Mouse (Mus musculus): ENCODE data around the gene Tsc22d2. TPM values are rescaled to one million over a fixed set of nuclear protein-coding genes. Genes with fewer than 3 reads are reported as not detected.

The Tsc22d2 gene
- 17.5 and 19.3 TPM in 2 replicates for polyA plus RNA-seq (2016; fragmentation: Nextera tagmentation; extraction: Ambion mirVana)

DNA sequence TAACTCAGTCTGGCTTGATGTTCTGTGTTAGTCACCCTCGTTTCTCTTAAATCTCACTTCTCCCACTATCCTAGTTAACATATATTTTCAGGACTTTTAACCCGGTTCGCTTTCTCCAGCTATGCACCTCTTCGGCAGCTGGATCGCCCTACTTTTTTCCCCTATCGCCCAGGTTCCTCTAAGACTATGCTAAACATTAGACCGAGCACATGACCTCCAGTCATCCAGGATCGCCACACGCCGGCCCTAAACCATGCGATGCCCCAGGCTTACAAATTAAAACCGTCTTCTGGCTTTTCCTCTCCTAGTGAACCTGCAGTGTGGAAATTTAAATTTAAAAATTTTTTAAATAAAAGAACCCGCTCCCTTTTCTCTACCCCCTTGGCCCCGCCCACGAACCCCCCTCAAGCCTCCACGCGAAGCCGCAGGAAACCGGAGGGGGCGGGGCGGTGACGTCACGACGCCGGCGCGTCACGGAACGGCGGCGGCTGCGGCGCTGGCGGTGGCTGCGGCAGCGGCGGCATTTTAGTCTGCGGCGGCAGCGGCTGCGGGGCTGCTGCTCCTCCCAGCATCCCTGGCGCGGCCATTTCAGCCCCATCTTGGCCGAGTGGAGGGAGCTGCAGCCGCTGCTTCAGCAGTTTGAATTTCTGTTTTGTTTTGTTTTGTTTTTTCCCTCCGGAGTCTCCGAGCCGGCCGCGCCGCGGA, at the start of gene Tsc22d2:
TSS of gene Tsc22d2 (plus strand) at position 482 of the 705 bp plus-strand sequence.
- WGBS = 1% methylated on average over 45 of the region's 52 CpGs
- Histone ChIP-seq H3K27me3 (no peaks in the 10 kb centered on the region), H3K4me3 (peak within 1 kb of the TSS; percentile 89), H3K36me3 (0 out of 2 replicates have a peak, but pooled peaks cover 4% of the 10 kb centered on the region), H3K9me3 (no peaks in the 10 kb centered on the region), H3K27ac (peak within 1 kb of the TSS; percentile 100), H3K9ac (peak within 1 kb of the TSS; percentile 98), H3K4me1 (no peaks in the 10 kb centered on the region), H3K4me2 (replicated peaks) (peak within 1 kb of the TSS; percentile 98)
- ATAC-seq (ENCODE audit: insufficient number of reproducible peaks, insufficient read depth, low FRiP score, low TSS enrichment) = peak; percentile 69

DNA sequence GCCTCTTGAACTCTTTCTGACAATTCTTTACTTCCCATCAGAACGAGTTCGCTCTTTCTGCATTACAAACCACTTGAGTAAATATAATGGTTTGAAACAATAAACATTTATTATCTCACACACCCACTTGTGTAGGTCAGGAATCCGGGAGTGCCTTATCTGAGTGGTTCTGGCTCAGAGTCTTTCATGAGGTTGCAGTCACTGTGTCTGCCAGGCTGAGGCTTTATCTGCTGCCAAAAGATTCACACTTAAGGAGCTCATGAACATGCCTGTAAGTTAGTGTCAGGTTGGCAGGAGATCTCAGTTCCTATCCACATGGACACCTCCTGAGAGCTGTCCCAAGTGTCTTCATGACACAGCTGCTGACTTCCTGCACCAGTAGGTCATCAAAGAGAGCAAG, 47.8 kb upstream of the Tsc22d2 start:
- Histone ChIP-seq H3K4me1 (peaks cover 3% of the 10 kb centered on the region), H3K4me3 (no peak overlapping the region), H3K4me2 (replicated peaks) (no peak overlapping the region), H3K27me3 (no peaks in the 10 kb centered on the region), H3K27ac (no peak overlapping the region), H3K9me3 (no peaks in the 10 kb centered on the region), H3K36me3 (no peaks in the 10 kb centered on the region), H3K9ac (no peak overlapping the region)
- ATAC-seq (ENCODE audit: insufficient number of reproducible peaks, insufficient read depth, low FRiP score, low TSS enrichment) = no peak
- WGBS = 84% methylated on average over 3 of the region's 3 CpGs

DNA sequence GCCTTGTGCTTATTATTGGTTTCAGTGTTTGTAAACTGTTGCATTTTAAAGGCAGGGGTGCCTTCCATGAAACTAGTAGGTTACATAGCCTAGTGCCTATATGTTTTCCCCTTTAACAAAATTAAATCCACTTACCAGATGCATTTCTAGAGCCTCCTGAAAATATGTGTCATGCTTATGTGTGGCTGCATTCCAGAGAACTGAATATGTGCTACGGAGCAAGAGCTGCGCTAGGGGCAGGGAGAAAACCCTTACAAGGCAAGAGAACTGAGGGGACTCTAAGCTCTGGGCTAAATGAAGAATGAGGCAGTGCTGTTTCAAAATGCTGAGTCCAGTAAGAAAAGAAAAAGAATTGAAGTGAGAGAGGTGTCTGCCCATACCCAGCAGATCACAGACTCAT, 43.7 kb upstream of the Tsc22d2 start:
- Histone ChIP-seq H3K27ac (no peak overlapping the region), H3K4me1 (peaks cover 9% of the 10 kb centered on the region), H3K36me3 (no peaks in the 10 kb centered on the region), H3K4me3 (no peak overlapping the region), H3K9ac (no peak overlapping the region), H3K27me3 (no peaks in the 10 kb centered on the region), H3K4me2 (replicated peaks) (no peak overlapping the region), H3K9me3 (no peaks in the 10 kb centered on the region)
- ATAC-seq (ENCODE audit: insufficient number of reproducible peaks, insufficient read depth, low FRiP score, low TSS enrichment) = no peak
- 85% methylated on average over 2 of the region's 2 CpGs for WGBS

DNA sequence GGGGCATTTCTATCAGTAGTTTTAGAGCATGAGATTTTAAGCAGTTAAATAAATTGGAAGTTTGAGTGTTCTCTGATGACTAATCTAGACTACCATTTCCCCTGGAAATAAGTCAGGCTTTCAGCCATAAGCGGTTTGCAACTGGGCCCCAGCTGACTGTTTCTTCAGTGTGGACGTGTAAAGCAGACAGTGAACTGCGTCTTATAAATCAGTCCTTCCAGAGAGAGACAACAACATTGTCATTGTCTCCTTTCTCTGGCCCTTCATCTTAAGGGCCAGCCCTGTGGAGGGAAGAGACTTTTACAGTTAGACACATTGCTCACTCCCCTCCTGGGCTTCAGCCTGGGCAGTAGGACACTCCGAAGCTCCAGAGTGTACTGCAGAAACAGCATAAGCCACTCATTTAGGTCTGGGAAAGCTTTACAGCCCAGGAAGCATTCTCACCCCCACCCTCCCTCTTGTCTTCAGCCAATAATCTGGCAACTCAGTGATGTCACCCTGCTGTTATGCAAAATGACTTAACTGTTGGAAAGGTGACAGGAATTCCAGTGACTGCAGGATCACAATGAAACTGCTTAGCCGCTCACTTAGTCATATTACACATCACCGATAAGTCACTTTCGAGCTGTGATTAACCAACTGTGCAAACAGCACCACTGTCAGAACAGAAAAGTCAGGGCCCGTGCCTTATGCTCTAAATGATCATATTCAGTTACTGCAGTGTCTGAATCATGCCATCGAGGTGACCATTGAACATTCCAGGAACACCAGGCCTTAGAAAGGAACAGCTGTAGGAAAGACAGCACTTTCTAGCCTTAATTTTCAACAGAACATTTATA, 42.2 kb upstream of the Tsc22d2 start:
- H3K4me3 ChIP-seq = no peak overlapping the region
- H3K4me2 ChIP-seq (replicated peaks) = peak overlapping the region; percentile 40
- peak; percentile 77; the same call in 1 of the 2 replicates for ATAC-seq (ENCODE audit: insufficient number of reproducible peaks, insufficient read depth, low FRiP score, low TSS enrichment)
- H3K36me3 ChIP-seq = no peaks in the 10 kb centered on the region
- H3K27ac ChIP-seq = no peak overlapping the region
- 10% methylated on average over 9 of the region's 9 CpGs for WGBS
- H3K27me3 ChIP-seq = no peaks in the 10 kb centered on the region
- H3K9ac ChIP-seq = no peak overlapping the region
- H3K9me3 ChIP-seq = no peaks in the 10 kb centered on the region
- peaks cover 9% of the 10 kb centered on the region for H3K4me1 ChIP-seq

- Histone ChIP-seq H3K27me3 (no peaks in the 10 kb centered on the region), H3K9me3 (no peaks in the 10 kb centered on the region), H3K4me1 (peaks cover 9% of the 10 kb centered on the region), H3K36me3 (no peaks in the 10 kb centered on the region), H3K4me2 (replicated peaks) (peak overlapping the region; percentile 40), H3K4me3 (no peak overlapping the region), H3K9ac (no peak overlapping the region), H3K27ac (no peak overlapping the region)
- 6% methylated on average over 5 of the region's 5 CpGs for WGBS
- no peak for ATAC-seq (ENCODE audit: insufficient number of reproducible peaks, insufficient read depth, low FRiP score, low TSS enrichment)
These were observed 41.7 kb upstream of the Tsc22d2 start for GRCm38 (mm10) chr3:58372905-58373208.

DNA sequence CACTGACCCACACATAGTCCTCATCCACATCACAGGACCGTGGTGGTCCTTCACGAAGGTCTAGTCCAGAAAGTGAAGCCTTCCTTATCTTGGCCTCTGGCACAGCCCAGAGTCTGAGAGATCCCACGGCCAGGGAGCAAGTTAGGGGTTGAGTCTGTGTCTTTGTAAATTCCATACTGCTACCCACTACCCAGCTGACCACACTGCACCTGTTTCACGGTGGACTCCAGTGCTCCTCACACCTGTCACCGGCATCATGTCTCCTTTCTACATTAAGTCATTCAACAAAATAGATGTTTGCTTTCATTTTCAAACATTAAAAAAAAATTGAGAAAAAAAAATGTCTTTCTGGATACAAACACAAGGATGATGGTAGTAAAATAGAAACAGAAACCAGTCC, 40.2 kb upstream of the Tsc22d2 start:
- ATAC-seq (ENCODE audit: insufficient number of reproducible peaks, insufficient read depth, low FRiP score, low TSS enrichment) = no peak
- Histone ChIP-seq H3K4me1 (peaks cover 9% of the 10 kb centered on the region), H3K36me3 (no peaks in the 10 kb centered on the region), H3K27ac (no peak overlapping the region), H3K4me3 (no peak overlapping the region), H3K9ac (no peak overlapping the region), H3K4me2 (replicated peaks) (no peak overlapping the region), H3K27me3 (no peaks in the 10 kb centered on the region), H3K9me3 (no peaks in the 10 kb centered on the region)
- WGBS = 84% methylated on average over 5 of the region's 5 CpGs

- ATAC-seq (ENCODE audit: insufficient number of reproducible peaks, insufficient read depth, low FRiP score, low TSS enrichment) = no peak
- H3K36me3 ChIP-seq = no peaks in the 10 kb centered on the region
- H3K27me3 ChIP-seq = no peaks in the 10 kb centered on the region
- H3K4me2 ChIP-seq (replicated peaks) = no peak overlapping the region
- H3K9me3 ChIP-seq = no peaks in the 10 kb centered on the region
- no peak overlapping the region for H3K4me3 ChIP-seq
- H3K27ac ChIP-seq = no peak overlapping the region
- 60% methylated on average over 3 of the region's 3 CpGs for WGBS
- H3K4me1 ChIP-seq = peaks cover 7% of the 10 kb centered on the region
- H3K9ac ChIP-seq = no peak overlapping the region
These were observed 37.8 kb upstream of the Tsc22d2 start for GRCm38 (mm10) chr3:58376713-58377112.

GRCm38 (mm10) chr3:58377589-58378134, 36.9 kb upstream of the Tsc22d2 start:
- no peak for ATAC-seq (ENCODE audit: insufficient number of reproducible peaks, insufficient read depth, low FRiP score, low TSS enrichment)
- 48% methylated on average over 5 of the region's 5 CpGs for WGBS
- Histone ChIP-seq H3K4me1 (no peaks in the 10 kb centered on the region), H3K9ac (no peak overlapping the region), H3K9me3 (no peaks in the 10 kb centered on the region), H3K4me2 (replicated peaks) (no peak overlapping the region), H3K4me3 (no peak overlapping the region), H3K36me3 (no peaks in the 10 kb centered on the region), H3K27ac (no peak overlapping the region), H3K27me3 (no peaks in the 10 kb centered on the region)

GRCm38 (mm10) chr3:58382676-58383075, 31.8 kb upstream of the Tsc22d2 start:
- H3K9me3 ChIP-seq = no peaks in the 10 kb centered on the region
- no peaks in the 10 kb centered on the region for H3K36me3 ChIP-seq
- H3K27ac ChIP-seq = no peak overlapping the region
- ATAC-seq (ENCODE audit: insufficient number of reproducible peaks, insufficient read depth, low FRiP score, low TSS enrichment) = no peak
- no peak overlapping the region for H3K9ac ChIP-seq
- H3K4me1 ChIP-seq = no peaks in the 10 kb centered on the region
- H3K4me2 ChIP-seq (replicated peaks) = no peak overlapping the region
- no peaks in the 10 kb centered on the region for H3K27me3 ChIP-seq
- WGBS = 89% methylated on average over 1 of the region's 1 CpGs
- H3K4me3 ChIP-seq = no peak overlapping the region

DNA sequence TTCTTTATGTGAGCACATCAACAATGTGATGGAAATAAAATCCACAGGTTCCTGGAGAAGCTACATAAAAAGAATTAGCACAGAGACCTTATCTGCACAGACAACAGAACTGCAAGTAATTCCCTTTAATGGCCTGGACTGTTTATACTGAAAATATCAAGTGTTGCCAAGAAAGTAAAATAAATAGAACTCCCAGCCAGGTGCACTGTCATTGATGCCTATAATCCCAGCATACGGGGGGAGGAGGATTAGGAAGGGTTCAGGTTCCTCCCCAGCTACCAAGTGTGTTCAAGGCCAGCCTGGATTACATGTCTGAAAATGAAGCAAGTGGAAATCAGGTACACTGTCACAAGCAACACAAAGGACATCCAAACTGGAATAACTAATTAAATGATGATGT, 29.5 kb upstream of the Tsc22d2 start:
- no peak overlapping the region for H3K4me2 ChIP-seq (replicated peaks)
- no peak overlapping the region for H3K4me3 ChIP-seq
- no peaks in the 10 kb centered on the region for H3K36me3 ChIP-seq
- H3K4me1 ChIP-seq = no peaks in the 10 kb centered on the region
- 50% methylated on average over 1 of the region's 1 CpGs for WGBS
- H3K9ac ChIP-seq = no peak overlapping the region
- H3K27me3 ChIP-seq = no peaks in the 10 kb centered on the region
- no peaks in the 10 kb centered on the region for H3K9me3 ChIP-seq
- H3K27ac ChIP-seq = no peak overlapping the region
- no peak for ATAC-seq (ENCODE audit: insufficient number of reproducible peaks, insufficient read depth, low FRiP score, low TSS enrichment)

DNA sequence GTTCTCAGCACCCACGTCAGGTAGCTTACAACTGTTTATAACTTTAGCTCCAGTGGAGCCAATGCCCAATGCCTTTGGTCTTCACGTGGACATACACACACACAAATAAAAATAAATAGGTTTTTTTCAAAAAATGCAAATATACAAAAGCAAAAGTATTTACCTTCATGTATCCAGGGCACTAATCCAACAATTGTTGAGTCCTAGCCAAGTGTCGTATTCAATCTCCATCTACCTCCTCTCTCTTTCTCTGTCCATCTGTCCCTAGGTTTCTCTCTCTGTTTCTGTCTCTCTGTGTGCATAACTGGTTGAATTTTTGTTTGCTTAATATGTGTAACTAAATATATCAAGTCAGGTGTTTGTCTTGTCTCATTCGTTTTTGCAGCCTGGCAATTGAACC, 25.8 kb upstream of the Tsc22d2 start:
- Histone ChIP-seq H3K9me3 (no peaks in the 10 kb centered on the region), H3K36me3 (no peaks in the 10 kb centered on the region), H3K4me1 (no peaks in the 10 kb centered on the region), H3K4me2 (replicated peaks) (no peak overlapping the region), H3K27me3 (no peaks in the 10 kb centered on the region), H3K27ac (no peak overlapping the region), H3K9ac (no peak overlapping the region), H3K4me3 (no peak overlapping the region)
- 90% methylated on average over 4 of the region's 4 CpGs for WGBS
- no peak for ATAC-seq (ENCODE audit: insufficient number of reproducible peaks, insufficient read depth, low FRiP score, low TSS enrichment)

DNA sequence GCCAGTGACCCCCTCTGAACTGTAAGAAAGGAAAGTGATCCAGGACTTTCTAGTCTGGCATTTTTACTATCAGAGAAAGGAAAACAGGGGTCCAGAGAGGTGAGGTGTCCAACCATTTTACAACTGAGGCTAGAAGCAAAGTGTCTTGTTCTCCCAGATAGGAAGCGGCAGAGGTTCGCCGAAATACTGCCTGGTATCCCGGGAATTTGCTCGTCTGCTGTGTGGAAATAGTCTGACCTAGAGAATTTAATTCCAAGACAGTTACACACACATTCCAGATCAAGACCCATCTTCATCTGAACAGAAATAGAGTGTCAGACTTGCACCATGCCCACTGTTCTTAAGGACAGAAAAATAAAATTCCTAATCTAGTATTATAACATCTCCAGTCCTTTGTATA, 16.0 kb upstream of the Tsc22d2 start:
- Histone ChIP-seq H3K27ac (no peak overlapping the region), H3K4me2 (replicated peaks) (no peak overlapping the region), H3K4me1 (no peaks in the 10 kb centered on the region), H3K9ac (no peak overlapping the region), H3K4me3 (no peak overlapping the region), H3K9me3 (no peaks in the 10 kb centered on the region), H3K27me3 (no peaks in the 10 kb centered on the region), H3K36me3 (no peaks in the 10 kb centered on the region)
- 69% methylated on average over 5 of the region's 5 CpGs for WGBS
- no peak for ATAC-seq (ENCODE audit: insufficient number of reproducible peaks, insufficient read depth, low FRiP score, low TSS enrichment)
